Mouse (Mus musculus): Measurements from ENCODE around the gene Kank3. TPM values are rescaled to one million over a fixed set of nuclear protein-coding genes. Genes with fewer than 3 reads are reported as not detected.
"Not testable (repeated sequence)": the region's sequence is repeated elsewhere in the genome, so short reads cannot be mapped to it uniquely, and the experiment has no call there.

Gene Kank3
- total RNA-seq, 2 experiments from 2014 or later = 2.7 to 5.0 TPM

DNA sequence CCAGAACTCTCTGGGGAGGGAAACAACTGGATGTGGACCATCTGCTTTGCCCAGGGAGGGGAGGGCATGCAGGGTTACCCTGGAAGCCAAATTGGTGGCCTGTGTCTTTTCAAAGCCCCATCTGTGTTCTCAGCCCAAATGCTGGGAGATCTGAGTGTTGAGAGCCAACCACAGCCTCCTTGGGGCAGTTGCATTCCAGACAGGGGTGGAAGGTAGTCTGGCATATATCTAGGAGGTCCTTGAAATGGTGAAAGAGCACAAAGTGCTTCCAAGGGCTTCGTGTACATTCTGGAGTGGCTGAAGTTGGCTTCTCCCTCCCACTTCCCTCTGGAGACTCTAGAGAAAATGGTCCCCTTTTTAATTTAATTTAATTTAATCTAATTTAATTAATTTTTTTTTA, 5.6 kb upstream of the Kank3 start:
- no peak for ATAC-seq (replicated peaks; ENCODE audit: low FRiP score, poor library complexity, severe bottlenecking)

DNA sequence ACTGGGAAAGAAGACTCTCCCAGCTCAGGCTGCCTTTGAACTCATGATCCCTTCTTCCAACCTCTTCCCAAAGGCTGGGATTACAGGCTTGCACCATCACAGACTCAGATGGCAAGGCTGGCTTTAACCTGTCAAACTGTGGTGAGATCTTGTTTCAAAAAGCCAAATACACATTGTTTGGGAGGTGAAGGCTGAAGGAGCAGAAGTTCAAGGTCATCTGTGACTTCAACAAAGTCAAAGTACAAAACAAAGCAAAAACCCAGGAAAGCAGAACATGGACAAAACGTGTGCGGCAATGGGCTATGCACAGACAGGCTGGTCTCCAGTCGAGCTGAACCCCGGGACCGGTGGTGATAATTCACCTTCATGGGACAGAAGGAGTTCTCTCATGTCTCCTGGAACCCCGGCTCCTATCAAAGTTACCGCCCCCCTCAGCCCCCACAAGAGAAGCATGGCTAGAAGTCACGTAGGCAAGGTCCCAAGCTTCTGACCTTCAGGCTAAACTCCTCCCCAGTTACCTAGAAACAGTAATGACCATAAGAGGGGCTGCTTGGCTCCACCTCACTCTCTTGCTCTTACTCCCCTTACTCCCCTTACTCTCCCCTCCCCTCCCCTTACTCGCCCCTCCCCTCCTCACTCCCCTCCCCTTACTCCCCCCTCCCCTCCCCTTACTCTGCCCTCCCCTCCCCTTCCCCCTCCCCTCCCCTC, 3.0 kb upstream of the Kank3 start:
- ATAC-seq (replicated peaks; ENCODE audit: low FRiP score, poor library complexity, severe bottlenecking) = no peak

DNA sequence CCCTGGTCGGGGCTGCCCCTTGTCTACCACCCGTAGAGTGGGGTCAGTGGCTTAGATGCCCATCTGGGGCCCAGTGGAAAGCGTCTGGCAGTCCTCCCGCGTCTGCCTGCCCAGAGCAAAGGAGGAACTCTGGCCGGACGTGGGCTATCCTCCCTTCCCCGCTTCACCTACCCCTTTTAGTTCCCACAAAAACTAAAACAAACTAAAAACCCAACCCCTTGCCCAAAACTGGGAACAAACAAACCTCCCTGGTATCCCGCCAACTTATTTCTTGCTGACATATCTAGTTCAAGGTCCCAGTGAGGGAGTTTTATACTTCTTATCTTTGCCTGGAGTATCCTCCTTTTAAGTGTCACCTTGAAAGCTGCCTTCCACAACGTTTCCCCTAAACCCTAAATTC, 2.1 kb upstream of the Kank3 start:
- ATAC-seq (replicated peaks; ENCODE audit: low FRiP score, poor library complexity, severe bottlenecking) = no peak

DNA sequence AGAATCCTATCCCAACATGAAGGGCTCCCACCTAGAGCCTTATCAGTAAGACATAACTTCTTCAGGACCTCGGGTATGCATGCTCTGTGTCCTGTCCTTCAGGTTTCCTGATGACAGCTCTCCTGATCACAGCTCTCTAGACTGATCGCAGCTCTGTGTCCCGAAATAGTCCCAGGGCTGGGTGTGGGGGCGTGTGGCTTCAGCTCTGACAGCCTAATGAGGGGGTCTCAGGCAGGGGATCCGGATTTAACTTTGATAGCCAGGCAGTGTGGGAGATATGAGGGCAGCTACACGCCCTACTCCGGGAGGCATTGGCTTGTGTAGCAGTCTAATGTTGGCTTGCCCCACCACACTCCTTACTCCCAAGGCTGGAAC, 810 bp downstream of the Kank3 start:
- no peak for ATAC-seq (replicated peaks; ENCODE audit: low FRiP score, poor library complexity, severe bottlenecking)

DNA sequence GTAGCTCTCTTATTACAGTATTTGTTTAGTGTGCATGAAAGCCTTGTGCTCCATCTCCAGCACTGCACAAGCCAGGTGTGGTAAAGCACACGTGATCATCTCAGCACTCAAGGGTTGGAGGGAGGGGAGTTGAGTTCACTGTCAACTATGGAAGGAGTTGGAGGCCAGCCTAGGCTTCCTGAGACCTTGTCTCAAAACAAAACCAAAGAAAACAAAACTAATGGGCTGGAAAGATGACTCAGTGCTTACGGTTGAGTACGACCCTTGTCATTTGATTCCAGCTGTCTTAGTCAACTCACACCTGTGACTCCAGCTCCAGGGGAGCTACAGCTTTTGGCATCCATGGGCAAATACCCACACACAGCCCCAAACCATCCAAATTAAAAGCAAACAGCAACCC, 2.2 kb downstream of the Kank3 start:
- no peak for ATAC-seq (replicated peaks; ENCODE audit: low FRiP score, poor library complexity, severe bottlenecking)

DNA sequence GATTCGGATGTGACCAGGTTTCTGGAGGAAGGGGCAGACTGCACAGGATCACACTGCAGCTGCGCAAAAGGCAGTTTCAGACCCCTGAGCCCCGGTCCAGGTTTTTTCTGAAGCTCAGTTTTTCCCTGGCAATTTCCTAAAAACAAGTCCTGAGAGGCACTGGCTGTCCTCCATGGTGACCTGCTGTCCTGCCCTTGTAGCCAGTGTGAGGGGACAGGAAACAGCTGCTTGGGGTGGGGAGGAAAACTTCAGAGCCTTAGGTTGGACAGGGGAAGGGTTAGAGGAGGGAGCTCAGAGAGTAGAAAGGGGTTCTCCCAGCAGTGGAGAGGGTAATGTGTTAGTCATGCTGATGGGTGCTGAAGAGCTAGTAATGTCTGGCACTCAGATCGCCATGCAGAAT, 2.7 kb downstream of the Kank3 start:
- ATAC-seq (replicated peaks; ENCODE audit: low FRiP score, poor library complexity, severe bottlenecking) = no peak

DNA sequence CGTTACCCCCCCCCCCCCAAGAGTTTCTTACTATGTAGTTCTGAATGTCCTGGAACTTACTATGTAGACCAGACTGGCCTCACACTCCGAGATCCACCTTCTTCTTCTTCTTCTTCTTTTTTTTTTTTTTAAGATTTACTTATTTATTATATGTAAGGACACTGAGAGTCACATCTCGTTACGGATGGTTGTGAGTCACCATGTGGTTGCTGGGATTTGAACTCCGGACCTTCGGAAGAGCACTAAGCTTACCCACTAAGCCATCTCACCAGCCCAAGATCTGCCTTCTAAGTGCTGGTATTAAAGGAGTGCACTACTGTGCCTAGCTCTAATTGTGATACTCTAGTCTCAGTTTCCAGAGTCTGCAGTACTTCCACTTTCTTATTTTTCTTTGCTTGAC, 5.1 kb downstream of the Kank3 start:
- ATAC-seq (replicated peaks; ENCODE audit: low FRiP score, poor library complexity, severe bottlenecking) = no peak

DNA sequence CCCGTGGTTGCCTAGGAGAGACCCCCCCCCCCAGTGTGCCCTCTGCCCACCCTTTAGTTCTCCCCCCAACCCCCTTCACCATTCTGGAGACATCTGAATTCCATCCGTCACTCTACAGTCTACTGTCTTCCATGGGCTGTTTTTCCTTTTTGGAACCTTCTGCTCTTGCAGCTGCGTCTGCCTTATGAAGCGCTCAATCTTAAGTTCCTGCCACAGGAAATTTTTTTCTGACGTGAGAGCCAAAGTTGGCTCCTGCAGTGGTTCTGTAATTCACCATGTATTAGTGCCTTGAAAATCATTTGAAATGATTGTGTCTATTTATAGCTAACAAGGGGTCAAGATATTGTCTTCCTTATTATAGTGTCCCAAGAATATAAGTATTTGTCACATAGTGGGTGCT, 6.3 kb downstream of the Kank3 start:
- no peak for ATAC-seq (replicated peaks; ENCODE audit: low FRiP score, poor library complexity, severe bottlenecking)

DNA sequence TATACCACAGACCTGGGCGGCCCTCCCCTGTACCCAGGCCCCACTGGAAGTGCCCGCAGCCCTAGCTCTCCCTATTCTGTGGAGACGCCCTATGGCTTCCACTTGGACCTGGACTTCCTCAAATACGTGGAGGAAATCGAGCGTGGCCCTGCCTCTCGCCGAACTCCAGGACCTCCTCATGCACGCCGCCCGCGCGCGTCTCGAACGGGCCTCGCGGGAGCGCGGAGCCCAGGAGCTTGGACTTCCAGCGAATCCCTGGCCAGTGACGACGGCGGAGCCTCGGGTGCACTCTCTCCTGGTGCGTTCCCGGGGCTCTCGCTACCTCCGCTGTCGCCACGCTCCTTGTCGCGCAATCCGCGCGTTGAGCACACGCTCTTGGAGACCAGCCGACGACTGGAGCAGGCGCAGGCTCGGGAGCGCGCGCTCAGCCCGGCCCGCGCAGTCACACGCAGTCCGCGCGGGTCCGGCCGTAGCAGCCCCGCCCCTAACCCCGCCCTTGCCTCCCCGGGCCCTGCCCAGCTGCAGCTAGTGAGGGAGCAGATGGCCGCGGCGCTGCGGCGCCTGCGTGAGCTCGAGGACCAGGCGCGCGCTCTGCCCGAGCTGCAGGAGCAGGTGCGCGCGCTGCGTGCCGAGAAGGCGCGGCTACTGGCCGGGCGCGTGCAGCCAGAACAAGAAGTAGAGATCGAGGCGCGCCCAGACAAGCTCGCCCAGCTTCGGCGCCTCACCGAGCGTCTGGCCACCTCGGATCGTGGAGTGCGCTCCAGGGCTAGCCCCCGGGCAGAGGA, 7.1 kb downstream of the Kank3 start:
- peak; percentile 96 for ATAC-seq (replicated peaks; ENCODE audit: low FRiP score, poor library complexity, severe bottlenecking)

DNA sequence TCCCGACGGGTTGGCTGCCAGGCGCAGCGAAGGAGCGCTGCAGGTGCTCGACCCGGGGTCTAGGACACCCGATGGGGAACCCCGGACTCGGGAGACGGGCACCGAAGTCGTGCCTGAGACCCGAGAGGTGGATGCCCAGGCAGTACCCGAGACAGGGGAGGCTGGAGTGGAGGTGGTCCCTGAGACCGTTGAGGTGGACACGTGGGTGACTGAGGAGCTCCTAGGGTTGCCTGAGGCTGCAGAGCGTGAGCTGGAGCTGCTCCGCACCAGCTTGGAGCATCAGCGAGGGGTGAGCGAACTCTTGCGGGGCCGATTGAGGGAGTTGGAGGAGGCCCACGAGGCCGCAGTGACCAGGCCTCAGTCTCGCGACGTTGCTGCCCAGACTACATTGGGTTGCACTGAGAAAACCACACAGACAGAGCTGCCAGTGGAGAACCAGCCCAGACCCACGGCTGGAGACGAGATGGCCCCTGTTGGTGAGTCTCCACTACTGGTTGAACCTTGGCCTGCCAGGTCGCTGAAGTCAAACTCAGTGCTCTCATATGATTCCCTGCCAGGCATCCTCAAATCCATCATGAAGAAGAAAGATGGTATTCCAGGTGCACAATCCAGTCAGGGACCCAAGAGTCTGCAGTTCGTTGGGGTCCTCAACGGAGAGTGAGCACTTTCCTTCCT, 7.8 kb downstream of the Kank3 start:
- ATAC-seq (replicated peaks; ENCODE audit: low FRiP score, poor library complexity, severe bottlenecking) = peak; percentile 3; the same call in 1 of the 2 replicates

DNA sequence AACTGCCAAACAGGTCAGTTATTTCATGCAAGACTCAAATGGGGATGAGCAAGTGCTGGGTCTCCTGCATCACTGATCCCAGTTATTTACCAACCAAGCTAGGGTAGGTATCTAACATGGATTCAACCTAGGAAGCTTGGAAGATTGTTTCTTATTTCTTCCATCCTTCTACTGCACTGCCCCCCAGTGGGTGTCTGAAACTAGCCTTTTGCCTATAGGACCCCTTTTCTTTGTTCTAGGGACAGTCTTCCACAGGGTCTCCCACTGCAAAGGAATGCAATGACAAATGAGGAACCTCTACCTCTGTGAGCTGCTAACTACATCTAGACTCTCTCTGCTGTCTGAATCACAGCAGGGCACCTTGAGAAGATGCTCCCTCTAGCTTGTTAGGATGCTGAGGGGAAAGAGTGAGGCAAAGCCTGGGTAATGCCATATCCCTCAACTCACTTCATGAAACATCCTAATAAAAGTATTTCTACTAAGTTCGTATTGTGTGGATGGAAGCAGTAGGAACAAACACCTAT, 12.2 kb downstream of the Kank3 start:
- no peak for ATAC-seq (replicated peaks; ENCODE audit: low FRiP score, poor library complexity, severe bottlenecking)

DNA sequence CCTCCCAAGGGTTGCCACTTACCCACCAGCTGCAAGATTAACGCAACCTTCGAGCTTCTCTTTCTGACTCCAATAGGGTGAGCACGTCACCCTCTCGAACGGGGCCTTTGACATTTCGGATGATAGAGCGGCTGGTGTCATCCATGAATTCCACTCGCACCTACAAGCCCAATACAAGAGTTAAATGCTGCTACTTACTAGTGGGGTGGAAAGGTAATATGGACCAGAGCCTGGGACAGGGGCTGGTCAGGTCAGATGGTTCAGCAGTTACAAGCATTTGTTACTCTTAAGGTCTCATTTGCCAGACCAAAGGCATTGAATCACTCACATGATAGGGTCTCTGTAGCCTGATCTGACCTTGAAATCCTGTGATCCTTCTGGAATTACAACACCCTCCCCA, 12.9 kb downstream of the Kank3 start:
- ATAC-seq (replicated peaks; ENCODE audit: low FRiP score, poor library complexity, severe bottlenecking) = not testable (repeated sequence)

DNA sequence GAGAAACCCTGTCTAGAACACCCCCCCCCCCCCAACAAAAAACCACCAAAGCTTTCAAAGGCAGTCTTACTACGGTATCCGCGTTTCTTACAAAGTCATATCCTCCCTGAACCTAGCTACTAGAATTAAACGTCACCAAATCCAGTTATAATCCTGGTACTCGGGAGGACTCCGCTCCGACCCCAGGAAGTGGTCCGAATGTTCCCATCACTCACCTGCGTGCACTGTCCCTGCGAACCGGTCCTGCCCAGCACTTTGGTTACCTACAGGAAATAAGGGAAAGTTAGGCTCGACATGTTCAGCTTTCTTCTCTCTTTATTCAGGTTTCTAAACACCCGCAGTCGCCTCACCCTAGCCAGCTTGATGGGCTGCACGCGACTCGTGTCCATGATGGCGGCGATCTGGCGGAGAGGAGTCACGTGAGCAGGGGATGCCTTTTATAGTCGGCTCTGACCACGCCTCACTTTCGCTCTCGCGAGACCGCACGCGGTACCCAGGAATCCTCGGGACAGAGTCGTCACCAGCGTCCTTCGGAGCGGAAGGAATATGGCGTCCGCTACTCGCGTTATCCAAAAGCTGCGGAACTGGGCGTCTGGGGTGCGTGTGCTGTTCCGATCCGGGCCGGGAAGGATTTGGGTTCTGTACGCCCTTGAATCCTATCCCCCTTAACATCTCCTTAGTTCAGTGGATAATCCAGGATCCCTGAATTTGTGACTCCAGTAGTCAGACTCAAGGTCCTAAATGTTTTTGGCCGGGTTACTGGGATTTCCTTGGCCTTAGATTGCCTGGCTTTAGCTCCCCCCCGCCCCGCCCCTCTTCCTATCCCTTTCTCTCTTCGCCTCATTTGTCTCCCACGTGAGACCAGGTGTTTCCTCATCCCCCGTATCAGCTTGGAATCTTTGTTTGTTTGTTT, 14.0 kb downstream of the Kank3 start, which contains the start of the genes Rps28 and Ndufa7:
TSS of gene Rps28 (minus strand) at position 479 of the 913 bp plus-strand sequence.
TSS of gene Ndufa7 (plus strand) at position 489 of the 913 bp plus-strand sequence.
- ATAC-seq (replicated peaks; ENCODE audit: low FRiP score, poor library complexity, severe bottlenecking) = peak; percentile 97

DNA sequence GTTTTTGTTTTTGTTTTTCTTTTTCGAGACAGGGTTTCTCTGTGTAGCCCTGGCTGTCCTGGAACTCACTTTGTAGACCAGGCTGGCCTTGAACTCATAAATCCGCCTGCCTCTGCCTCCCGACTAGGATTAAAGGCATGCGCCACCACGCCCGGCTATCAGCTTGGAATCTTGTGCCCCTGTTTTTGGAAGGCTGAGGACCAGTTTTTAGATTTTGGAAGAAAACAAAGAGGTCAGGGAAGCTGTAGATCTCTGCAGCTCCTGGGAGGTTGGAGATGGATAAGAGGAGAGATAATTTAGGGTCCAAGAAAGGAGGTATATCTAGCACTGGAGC, 14.6 kb downstream of the Kank3 start:
- not testable (repeated sequence) for ATAC-seq (replicated peaks; ENCODE audit: low FRiP score, poor library complexity, severe bottlenecking)

DNA sequence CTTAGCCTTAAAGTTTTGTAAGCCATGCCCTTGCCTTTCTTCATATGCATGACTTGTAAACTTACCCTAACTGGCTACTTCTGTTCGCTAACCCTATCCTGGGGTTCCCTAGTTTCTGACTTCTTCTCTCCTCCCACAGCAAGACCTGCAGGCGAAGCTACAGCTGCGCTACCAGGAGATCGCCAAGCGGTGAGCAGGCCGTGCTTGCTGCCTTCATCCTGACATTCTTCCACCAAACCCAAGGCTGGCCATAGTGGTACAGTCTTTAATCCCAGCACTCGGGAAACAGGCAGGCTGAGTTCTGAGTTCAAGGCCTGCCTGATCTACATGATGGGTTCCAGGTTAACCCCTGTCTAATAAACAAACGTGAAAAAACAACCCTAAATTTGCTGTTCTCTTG, 15.1 kb downstream of the Kank3 start:
- ATAC-seq (replicated peaks; ENCODE audit: low FRiP score, poor library complexity, severe bottlenecking) = no peak

DNA sequence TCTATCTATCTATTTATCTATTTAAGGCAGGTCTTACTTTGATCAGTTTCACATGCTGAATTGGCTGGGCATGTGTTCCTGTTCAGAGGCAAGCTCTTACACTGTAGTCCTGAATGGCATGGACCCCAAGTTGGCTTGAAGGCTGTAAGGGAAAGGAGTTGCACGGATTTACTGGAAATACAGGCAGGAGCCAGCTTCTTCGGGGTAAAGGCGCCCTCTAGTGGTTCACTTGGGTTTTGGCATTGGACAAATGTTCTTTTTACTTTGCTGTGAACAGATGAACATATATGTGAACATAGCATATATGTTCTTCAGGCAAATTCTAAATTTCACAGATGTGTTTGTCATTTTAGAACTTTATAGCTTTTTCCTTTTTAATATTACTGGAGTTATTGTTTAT, 16.5 kb downstream of the Kank3 start:
- peak; percentile 52 for ATAC-seq (replicated peaks; ENCODE audit: low FRiP score, poor library complexity, severe bottlenecking)

DNA sequence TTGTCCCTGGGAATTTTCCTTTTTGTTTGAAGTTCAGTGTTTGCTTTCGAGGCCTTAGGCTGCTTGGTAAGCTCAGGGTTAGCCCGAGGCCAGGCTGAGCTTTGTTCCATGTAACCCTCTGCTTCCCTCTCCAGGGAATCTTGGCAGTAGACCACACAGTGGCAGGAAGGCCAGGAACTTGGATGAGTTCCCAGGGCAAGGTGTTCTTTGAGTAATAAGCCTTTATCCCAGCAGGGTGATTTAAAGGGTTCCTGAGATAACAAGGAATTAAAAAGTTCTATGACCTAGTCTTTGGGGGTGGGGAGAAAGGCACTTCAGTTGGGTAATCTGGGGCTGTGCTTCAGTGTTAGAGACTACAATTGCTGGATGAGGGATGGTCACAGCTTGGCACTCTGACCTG, 18.6 kb downstream of the Kank3 start:
- ATAC-seq (replicated peaks; ENCODE audit: low FRiP score, poor library complexity, severe bottlenecking) = no peak

DNA sequence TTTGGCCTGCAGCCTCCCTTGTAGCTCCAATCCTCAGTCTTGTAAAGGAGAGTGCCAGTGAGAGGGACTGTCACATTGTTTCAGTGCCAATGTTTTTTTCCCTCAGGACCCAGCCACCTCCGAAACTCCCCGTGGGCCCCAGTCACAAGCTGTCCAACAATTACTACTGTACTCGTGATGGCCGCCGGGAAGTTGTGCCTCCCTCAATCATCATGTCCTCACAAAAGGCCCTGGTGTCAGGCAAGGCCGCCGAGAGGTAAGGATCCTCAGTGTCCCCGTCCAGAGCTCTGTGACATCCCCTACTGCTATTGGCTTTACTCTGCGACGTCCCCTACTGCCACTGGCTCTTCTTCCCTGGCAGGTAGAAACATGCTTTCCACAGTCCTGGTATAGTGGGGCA, 19.2 kb downstream of the Kank3 start:
- no peak for ATAC-seq (replicated peaks; ENCODE audit: low FRiP score, poor library complexity, severe bottlenecking)

DNA sequence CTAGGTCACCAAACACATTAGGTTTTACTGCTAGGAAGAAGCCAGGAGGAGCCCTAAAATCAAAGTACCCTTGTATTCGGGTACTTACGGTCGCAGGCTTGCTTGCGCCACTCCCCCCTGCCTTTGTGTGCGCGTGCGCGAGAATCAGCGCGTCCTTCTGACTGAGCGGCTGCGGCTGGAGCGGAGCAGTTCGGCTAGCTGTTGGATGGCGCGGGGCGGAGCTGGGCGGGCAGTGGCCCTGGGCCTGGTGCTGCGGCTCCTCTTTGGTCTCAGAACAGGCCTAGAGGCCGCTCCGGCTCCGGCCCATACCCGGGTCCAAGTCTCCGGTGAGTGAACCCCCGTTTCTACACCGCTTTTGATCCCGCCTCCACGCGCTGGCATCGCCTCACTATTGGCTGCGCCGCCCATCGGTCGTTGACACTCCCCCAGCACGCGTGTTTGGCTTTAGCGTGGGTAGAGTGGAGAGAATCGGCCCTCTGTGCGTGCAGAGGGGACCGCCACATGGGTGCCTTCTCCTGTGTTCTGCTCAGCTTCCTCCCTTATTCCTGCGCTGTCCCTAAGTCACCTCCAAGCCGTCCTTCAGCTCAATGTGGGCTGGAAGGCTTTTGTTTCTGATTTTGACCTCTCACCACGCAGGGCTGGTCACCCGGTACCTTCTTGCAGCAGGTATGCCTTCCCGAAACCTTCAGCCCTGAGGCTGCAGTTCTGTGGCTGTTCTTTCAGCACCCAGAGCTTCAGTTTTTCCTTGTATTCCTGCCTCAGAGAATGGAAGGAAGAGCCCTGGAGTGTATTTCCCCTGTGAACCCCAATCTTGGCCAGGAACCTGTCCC, 32.9 kb downstream of the Kank3 start, which contains the start of gene Cd320:
TSS of gene Cd320 (plus strand) at position 126 of the 830 bp plus-strand sequence.
- peak; percentile 96 for ATAC-seq (replicated peaks; ENCODE audit: low FRiP score, poor library complexity, severe bottlenecking)
